Mouse (Mus musculus) intestine, embryonic 15.5 days (tissue): ENCODE results near the gene Ermap. TPM values are rescaled to one million over a fixed set of nuclear protein-coding genes. Genes with fewer than 3 reads are reported as not detected.

Experiments
- ATAC-seq: fragments of 200-750 bp; cut with Nextera tagmentation; 2 replicates; pipeline ENCODE4 v1.8.0; 2017; ENCODE audit warnings: moderate TSS enrichment, moderate library complexity
- H3K27ac ChIP-seq: fragments of 300-500 bp; sonication (generic); 2 replicates; pipeline ENCODE4 v1.5.1; 2015; ENCODE audit warnings: mild to moderate bottlenecking, inconsistent platforms
- H3K27me3 ChIP-seq: fragments of 300-500 bp; sonication (generic); replicated peaks from 2 replicates; pipeline ENCODE4 v1.6.1; 2015; ENCODE audit warnings: inconsistent platforms
- H3K36me3 ChIP-seq: fragments of 300-500 bp; sonication (generic); 2 replicates; pipeline ENCODE4 v1.6.1; 2015; ENCODE audit warnings: inconsistent platforms
- H3K4me1 ChIP-seq: fragments of 300-500 bp; sonication (generic); replicated peaks from 2 replicates; pipeline ENCODE4 v1.6.1; 2015; ENCODE audit warnings: inconsistent platforms
- H3K4me2 ChIP-seq: fragments of 300-500 bp; sonication (generic); replicated peaks from 2 replicates; pipeline ENCODE4 v1.6.1; 2015; ENCODE audit warnings: mild to moderate bottlenecking, inconsistent platforms
- H3K4me3 ChIP-seq: fragments of 300-500 bp; sonication (generic); replicated peaks from 2 replicates; pipeline ENCODE4 v1.5.1; 2015; ENCODE audit warnings: inconsistent platforms
- H3K9ac ChIP-seq: fragments of 300-500 bp; sonication (generic); 2 replicates; pipeline ENCODE4 v1.6.1; 2015; ENCODE audit warnings: inconsistent platforms
- H3K9me3 ChIP-seq: fragments of 300-500 bp; sonication (generic); 2 replicates; pipeline ENCODE4 v1.6.1; 2016; ENCODE audit warnings: inconsistent platforms
- WGBS: fragments of 180-500 bp; shearing (Covaris S2); methylation state at CpG from one replicate; pipeline ENCODE4 v1.1.7; 2015; 5-methylcytosine and 5-hydroxymethylcytosine counted together
- polyA plus RNA-seq: library from polyadenylated mRNA; unstranded; fragments of >200 nt; fragmentation: Nextera tagmentation; extraction: Ambion mirVana; gene quantifications from 2 replicates; pipeline ENCODE4 v1.2.1, GENCODE M21; 2015

Ermap gene
- polyA plus RNA-seq, 1 experiment from 2014 or later: 5.4 TPM

DNA sequence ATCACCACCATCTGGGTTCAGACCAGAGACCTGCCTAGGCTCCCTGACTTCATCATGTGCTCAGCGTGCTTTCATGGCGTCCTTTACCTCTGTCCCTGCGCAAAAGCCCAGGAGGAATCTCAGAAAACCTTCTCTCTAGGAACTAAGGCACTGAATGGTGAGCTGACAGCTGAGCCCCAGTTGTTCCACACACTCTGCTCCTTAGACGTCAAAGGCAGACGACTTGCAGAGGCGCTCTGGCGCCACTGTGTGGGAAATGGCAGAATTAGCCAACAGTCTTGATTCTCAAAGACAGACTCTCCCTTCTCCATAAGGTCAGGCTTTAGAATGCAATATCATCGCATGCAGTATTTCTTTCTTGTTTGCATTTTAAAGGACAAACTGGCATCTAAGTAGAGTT, 14.9 kb upstream of the Ermap start:
- ATAC-seq: peak; percentile 43; the same call in 1 of the 2 replicates
- Histone ChIP-seq H3K9me3 (no peaks in the 10 kb centered on the region), H3K27me3 (no peaks in the 10 kb centered on the region), H3K4me2 (no peak overlapping the region), H3K4me3 (no peak overlapping the region), H3K36me3 (0 out of 2 replicates have a peak, but pooled peaks cover 3% of the 10 kb centered on the region), H3K9ac (no peak overlapping the region), H3K27ac (no peak overlapping the region), H3K4me1 (no peaks in the 10 kb centered on the region)
- WGBS: 20% methylated on average over 8 of the region's 8 CpGs

DNA sequence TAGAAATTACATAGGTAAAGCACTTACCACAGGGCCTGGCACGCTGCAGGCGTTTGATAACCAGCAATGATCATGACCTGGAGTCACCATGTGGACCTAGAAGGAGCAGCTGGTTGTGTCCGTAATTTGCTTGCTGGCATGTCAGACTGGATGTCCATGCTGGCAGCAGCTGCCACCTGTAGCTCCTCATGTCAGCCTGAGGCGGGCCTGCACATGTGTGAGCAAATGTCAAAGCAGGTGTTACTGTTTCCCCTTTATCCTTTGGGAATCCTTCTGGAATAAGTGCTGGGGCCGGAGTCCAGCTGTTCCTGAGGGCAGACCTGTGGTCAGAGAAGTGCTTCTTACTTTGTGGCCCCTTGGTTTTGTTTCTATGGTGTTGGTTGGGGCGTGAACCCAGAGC, 8.3 kb upstream of the Ermap start:
- H3K36me3 ChIP-seq: 0 out of 2 replicates have a peak, but pooled peaks cover 3% of the 10 kb centered on the region
- ATAC-seq: no peak

DNA sequence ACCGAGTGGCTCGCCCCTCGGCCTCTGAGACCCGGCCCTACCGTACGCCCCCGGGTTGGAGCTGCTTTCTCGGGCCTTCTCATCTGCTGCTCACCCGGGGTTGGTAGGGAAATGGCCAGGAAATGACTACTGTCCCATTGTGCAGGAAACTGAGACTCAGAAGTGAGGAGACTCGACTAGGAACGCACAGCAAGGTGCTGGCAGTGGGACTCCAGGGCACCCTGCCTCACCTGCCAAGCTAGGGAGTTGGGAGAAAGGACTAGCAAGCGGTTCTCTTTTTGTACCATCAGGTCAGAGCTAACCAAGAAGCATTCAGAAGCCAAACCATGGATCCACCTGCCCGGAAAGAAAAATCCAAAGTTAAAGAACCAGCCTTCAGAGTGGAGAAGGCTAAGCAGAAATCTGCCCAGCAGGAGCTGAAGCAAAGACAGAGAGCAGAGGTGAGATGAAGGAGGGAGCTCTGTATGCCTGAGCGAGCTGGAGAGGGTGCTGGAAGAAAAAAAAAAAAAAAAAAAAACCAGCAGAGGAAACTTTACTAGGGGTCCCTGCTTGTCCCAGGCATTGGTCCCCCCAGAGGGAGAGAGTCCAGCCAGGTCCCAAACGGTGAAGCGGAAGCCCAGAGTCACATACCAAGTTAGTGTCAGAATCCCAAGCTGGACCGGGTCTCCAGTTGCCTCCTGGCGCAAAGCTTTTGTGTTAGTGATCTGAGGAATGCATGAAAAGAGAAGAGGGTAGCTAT, 5.9 kb upstream of the Ermap start:
- peak overlapping the region; percentile 74 for H3K4me2 ChIP-seq
- H3K9me3 ChIP-seq: no peaks in the 10 kb centered on the region
- peak overlapping the region; percentile 81 for H3K9ac ChIP-seq
- 9% methylated on average over 18 of the region's 18 CpGs for WGBS
- H3K4me1 ChIP-seq: peaks cover 10% of the 10 kb centered on the region; the same call in 1 of the 2 replicates
- peak overlapping the region; percentile 83 for H3K4me3 ChIP-seq
- no peaks in the 10 kb centered on the region for H3K27me3 ChIP-seq
- ATAC-seq: peak; percentile 77; the same call in 1 of the 2 replicates
- peak overlapping the region; percentile 48 for H3K27ac ChIP-seq
- 0 out of 2 replicates have a peak, but pooled peaks cover 2% of the 10 kb centered on the region for H3K36me3 ChIP-seq

More for the DNA sequence above, 8.3 kb upstream of the Ermap start:
- Histone ChIP-seq H3K27ac (no peak overlapping the region), H3K4me1 (peaks cover 10% of the 10 kb centered on the region; the same call in 1 of the 2 replicates), H3K4me3 (no peak overlapping the region), H3K9ac (no peak overlapping the region), H3K4me2 (no peak overlapping the region), H3K9me3 (no peaks in the 10 kb centered on the region), H3K27me3 (no peaks in the 10 kb centered on the region)
- WGBS: 88% methylated on average over 6 of the region's 6 CpGs

DNA sequence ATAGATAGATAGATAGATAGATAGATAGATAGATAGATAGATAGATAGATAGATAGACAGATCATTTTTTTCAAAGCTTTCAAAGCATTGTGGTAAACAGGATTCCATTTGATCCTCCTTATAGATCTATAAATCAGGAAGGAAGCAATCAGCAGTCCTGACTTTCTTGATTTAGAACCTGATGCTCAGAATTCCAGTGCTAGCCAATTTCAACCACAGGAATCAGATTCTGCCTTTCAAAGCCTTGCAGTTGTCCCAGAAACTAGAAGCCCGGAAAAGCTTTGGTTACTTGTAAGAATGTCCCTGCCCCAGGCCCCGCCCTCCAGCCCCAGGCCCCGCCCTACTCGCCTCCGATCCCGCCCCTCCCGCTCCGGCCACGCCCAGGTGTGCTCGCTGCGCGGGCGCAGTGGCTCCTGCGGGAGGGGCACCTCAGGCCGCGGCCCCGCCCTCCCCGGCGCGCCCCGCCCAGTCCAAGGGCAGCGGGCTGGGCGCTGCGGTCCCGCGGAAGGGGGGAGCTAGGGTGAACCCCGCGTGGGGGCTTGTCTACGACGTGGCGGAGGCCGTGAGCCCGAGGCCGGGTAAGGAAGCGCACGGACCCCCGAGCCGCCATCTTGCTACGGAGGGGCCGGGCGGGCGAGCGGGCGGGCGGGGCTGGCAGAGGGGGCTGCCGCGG, 5.2 kb upstream of the Ermap start, which contains the start of gene Svbp:
Gene Svbp, plus strand, starts transcription at position 398 of the 673 bp plus-strand sequence.
- peak within 1 kb of the TSS; percentile 74 for H3K4me2 ChIP-seq
- WGBS: 1% methylated on average over 42 of the region's 47 CpGs
- peak within 1 kb of the TSS; percentile 83 for H3K4me3 ChIP-seq
- ATAC-seq: peak; percentile 98
- H3K36me3 ChIP-seq: no peaks in the 10 kb centered on the region
- no peaks in the 10 kb centered on the region for H3K9me3 ChIP-seq
- peak within 1 kb of the TSS; percentile 48 for H3K27ac ChIP-seq
- H3K4me1 ChIP-seq: peaks cover 10% of the 10 kb centered on the region; the same call in 1 of the 2 replicates
- H3K9ac ChIP-seq: peak within 1 kb of the TSS; percentile 81
- H3K27me3 ChIP-seq: no peaks in the 10 kb centered on the region

DNA sequence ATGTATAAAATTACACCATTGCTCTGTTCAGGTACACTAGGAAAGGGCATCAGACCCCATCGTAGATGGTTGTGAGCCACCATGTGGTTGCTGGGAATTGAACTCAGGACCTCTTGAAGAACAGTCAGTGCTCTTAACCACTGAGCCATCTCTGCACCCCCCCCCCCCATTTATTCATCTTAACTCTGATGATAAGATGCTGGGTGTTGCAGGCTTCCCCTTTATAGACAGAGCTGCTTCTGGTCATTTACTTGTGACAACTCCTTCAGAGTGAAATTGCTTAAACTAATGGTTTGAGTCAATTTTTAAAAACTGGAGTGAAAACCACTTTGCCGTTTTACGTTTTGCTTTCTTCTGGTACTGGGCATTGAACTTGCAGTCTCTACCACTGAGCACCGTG, 2.9 kb upstream of the Ermap start:
- H3K9me3 ChIP-seq: no peaks in the 10 kb centered on the region
- H3K4me2 ChIP-seq: no peak overlapping the region
- H3K27ac ChIP-seq: no peak overlapping the region
- H3K9ac ChIP-seq: no peak overlapping the region
- 86% methylated on average over 4 of the region's 4 CpGs for WGBS
- H3K4me3 ChIP-seq: no peak overlapping the region
- no peaks in the 10 kb centered on the region for H3K36me3 ChIP-seq
- no peaks in the 10 kb centered on the region for H3K27me3 ChIP-seq
- ATAC-seq: no peak
- H3K4me1 ChIP-seq: peaks cover 6% of the 10 kb centered on the region; the same call in 1 of the 2 replicates

DNA sequence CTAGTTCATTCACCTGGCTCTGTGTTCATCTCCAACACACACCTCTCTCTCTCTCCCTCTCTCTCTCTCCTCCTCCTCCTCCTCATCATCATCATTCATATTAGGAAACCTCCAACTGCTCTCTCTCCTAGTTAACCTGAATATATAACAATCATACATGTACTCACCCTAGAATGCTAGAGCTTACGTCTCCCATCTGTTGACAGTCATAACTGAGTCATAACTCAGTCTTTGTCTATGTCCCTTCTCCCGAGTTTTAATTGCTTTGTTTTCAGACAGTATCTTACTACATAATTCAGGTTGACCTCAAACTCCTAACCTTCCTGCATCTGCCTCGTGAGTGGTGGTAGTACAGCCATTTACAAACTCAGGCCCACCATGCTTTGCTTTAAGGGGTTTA, 1.5 kb upstream of the Ermap start:
- peaks cover 3% of the 10 kb centered on the region; the same call in 1 of the 2 replicates for H3K4me1 ChIP-seq
- WGBS: 56% methylated on average over 3 of the region's 3 CpGs
- ATAC-seq: no peak

DNA sequence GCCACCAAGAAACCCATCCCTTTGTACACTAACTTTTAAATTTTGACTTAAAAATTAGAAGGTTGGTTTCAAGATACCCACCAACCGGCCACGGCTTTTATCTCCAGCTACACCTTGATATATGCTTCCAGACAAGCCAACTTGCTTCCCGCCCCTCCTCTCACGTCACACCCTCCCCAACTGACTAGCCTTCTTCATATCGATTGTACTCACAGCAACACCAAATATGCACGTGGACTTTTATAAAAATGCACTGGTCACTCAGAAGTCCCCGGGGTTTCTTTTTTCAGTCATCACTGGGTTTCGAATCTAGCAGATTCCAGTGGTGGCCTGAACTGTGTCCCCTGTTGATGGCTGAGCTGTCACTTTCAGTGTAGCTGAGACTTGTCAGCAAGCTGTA, 807 bp upstream of the Ermap start:
- no peak overlapping the region for H3K4me3 ChIP-seq
- no peaks in the 10 kb centered on the region for H3K4me1 ChIP-seq
- H3K9me3 ChIP-seq: no peaks in the 10 kb centered on the region
- WGBS: 74% methylated on average over 8 of the region's 8 CpGs
- no peak for ATAC-seq
- H3K4me2 ChIP-seq: no peak overlapping the region
- H3K27ac ChIP-seq: no peak overlapping the region
- no peaks in the 10 kb centered on the region for H3K36me3 ChIP-seq
- H3K27me3 ChIP-seq: no peaks in the 10 kb centered on the region
- H3K9ac ChIP-seq: no peak overlapping the region

More for the DNA sequence above, 1.5 kb upstream of the Ermap start:
- no peak overlapping the region for H3K4me2 ChIP-seq
- H3K4me3 ChIP-seq: no peak overlapping the region
- H3K9ac ChIP-seq: no peak overlapping the region
- no peaks in the 10 kb centered on the region for H3K9me3 ChIP-seq
- no peak overlapping the region for H3K27ac ChIP-seq
- no peaks in the 10 kb centered on the region for H3K27me3 ChIP-seq
- H3K36me3 ChIP-seq: no peaks in the 10 kb centered on the region

DNA sequence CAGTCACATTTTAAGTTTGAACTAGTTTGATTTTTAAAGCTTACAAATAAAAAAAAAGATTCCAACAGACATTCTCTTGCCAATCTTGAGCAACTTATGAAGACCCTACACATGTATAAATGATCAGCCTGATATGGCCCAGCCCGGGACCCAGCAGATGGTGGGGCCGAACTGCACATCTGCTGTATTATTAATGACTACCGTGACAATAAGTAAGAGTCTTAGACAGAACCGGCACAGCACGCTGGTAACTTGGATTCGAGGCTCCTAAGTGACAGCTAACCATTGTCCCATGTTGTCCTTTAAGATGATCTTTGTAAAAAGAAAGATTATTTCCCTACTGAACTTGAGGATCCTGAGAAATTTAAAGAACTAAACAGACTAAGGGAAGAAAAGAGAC, 419 bp downstream of the Ermap start:
- no peak for ATAC-seq
- H3K4me1 ChIP-seq: no peaks in the 10 kb centered on the region
- H3K9ac ChIP-seq: no peak overlapping the region
- H3K4me3 ChIP-seq: no peak overlapping the region
- H3K36me3 ChIP-seq: no peaks in the 10 kb centered on the region
- WGBS: 77% methylated on average over 6 of the region's 6 CpGs
- no peak overlapping the region for H3K27ac ChIP-seq
- no peaks in the 10 kb centered on the region for H3K9me3 ChIP-seq
- no peak overlapping the region for H3K4me2 ChIP-seq
- no peaks in the 10 kb centered on the region for H3K27me3 ChIP-seq

DNA sequence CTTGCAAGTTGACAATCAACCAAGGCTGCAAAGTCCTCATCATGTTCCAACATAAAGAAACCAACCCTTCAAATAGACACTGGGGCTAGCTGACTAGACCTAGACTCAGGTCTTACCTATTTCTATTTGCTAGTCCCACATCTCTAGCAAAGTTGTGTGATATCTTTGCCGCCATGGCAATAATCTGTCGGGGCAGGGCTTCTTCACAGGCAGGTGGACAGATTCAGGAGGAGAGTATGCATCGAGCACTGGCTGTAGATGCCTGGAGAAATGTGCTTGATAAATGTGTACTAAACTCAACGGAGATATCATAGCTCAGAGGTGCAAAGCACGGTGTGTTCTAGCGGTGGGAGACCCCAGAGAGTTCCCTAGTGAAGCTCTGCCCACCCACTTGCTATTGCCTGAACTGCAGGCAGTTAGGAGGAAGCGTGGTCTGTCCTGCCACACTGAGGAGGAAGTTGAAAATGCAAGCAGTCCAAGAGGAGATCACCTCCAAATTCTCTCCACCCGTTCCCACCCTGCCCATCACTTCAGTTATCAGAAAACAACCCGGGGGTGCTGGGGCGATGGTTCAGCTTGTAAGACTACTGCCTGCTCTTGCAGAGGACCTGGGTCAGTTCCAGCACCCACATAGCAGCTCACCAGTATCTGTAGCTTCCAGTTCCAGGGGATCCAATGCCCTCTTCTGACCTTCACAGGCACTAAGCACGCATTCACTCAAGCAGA, 1.6 kb downstream of the Ermap start:
- Histone ChIP-seq H3K27me3 (no peaks in the 10 kb centered on the region), H3K4me3 (no peak overlapping the region), H3K9ac (no peak overlapping the region), H3K9me3 (no peaks in the 10 kb centered on the region), H3K36me3 (no peaks in the 10 kb centered on the region), H3K27ac (no peak overlapping the region), H3K4me2 (no peak overlapping the region), H3K4me1 (no peaks in the 10 kb centered on the region)
- ATAC-seq: no peak
- 36% methylated on average over 11 of the region's 11 CpGs for WGBS

DNA sequence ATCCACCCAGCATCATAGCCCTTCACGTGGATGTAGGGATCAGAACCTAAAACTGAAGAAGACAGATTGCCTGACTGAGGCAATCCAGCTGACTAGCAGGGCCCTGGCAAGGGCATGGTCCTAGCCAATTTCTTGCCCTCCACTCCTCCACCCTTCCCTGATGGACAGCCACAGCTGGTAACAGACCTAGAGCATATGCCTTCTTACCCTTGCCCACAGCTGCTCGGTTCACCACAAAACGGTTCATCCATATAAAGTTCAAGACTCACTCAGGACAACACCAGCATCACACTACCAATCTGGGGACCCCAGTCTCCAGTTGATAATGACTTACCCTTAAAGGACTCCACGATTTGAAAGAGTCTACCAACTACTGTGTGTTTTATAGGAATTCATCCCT, 4.0 kb downstream of the Ermap start:
- H3K36me3 ChIP-seq: no peaks in the 10 kb centered on the region
- no peaks in the 10 kb centered on the region for H3K27me3 ChIP-seq
- no peak for ATAC-seq
- H3K9me3 ChIP-seq: no peaks in the 10 kb centered on the region
- H3K4me2 ChIP-seq: no peak overlapping the region
- WGBS: 82% methylated on average over 4 of the region's 4 CpGs
- H3K4me1 ChIP-seq: no peaks in the 10 kb centered on the region
- H3K9ac ChIP-seq: no peak overlapping the region
- H3K4me3 ChIP-seq: no peak overlapping the region
- H3K27ac ChIP-seq: no peak overlapping the region

DNA sequence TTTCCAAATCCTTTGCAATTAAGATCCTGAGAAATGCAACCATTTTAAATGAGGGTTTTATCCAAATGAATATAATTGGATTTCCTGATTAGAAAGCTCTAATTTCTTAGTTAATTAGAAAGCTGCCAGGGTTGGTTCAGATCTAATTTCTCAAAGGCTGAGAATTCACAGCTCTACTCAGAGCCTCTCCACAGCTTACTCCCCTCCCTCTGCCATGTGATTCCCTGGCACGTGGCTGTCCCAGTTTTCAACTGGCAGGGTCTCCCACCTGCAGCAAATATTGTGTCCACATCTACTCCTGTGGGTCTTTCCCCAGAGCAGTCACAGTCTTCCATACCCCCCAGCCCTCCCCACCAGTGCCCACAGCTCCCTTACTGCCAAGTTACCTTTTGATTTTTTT, 6.3 kb downstream of the Ermap start:
- H3K4me2 ChIP-seq: no peak overlapping the region
- no peak overlapping the region for H3K9ac ChIP-seq
- H3K4me3 ChIP-seq: no peak overlapping the region
- no peak for ATAC-seq
- H3K27ac ChIP-seq: no peak overlapping the region
- no peaks in the 10 kb centered on the region for H3K9me3 ChIP-seq
- no peaks in the 10 kb centered on the region for H3K36me3 ChIP-seq
- no peaks in the 10 kb centered on the region for H3K4me1 ChIP-seq
- WGBS: 31% methylated on average over 1 of the region's 1 CpGs
- H3K27me3 ChIP-seq: no peaks in the 10 kb centered on the region

DNA sequence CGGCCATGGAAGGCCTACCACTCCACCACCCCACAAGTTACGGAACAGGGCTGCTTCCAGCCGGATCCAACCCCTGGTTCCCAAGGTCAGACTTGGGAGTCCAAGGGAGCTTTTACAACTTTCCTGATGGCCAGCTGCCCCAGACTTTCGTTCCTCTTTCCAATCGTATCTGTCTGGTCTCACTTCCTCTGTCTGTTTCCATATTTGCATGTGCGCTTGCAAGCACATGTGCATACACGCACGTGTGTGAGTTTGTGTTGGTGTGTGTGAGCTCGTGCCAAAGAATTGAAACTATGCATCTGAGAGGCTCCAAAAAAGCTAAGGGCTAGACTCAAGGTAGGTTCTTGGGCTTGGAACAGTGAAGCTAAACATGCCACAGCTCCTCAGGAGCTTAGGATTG, 8.4 kb downstream of the Ermap start:
- ATAC-seq: no peak
- no peaks in the 10 kb centered on the region for H3K4me1 ChIP-seq
- H3K4me3 ChIP-seq: no peak overlapping the region
- no peaks in the 10 kb centered on the region for H3K36me3 ChIP-seq
- no peaks in the 10 kb centered on the region for H3K27me3 ChIP-seq
- H3K9me3 ChIP-seq: no peaks in the 10 kb centered on the region
- H3K27ac ChIP-seq: no peak overlapping the region
- no peak overlapping the region for H3K4me2 ChIP-seq
- H3K9ac ChIP-seq: no peak overlapping the region
- WGBS: 79% methylated on average over 9 of the region's 9 CpGs
